Mouse (Mus musculus) intestine, embryonic 14.5 days (tissue): ENCODE measurements at regions not wholly inside any gene's neighbourhood (a gene's known extent, or its start where the extent isn't known, plus 50 kb on each side); places are given as distances from the start of the nearest gene placed in this dataset.

ENCODE experiments used
- ATAC-seq: fragments of 200-750 bp; cut with Nextera tagmentation; replicated peaks from 2 replicates; pipeline ENCODE4 v1.8.0; 2017; ENCODE audit warnings: low read depth, moderate number of reproducible peaks, moderate TSS enrichment, moderate library complexity; ENCODE audit not compliant: low FRiP score, low TSS enrichment
- DNase-seq: peaks from one replicate; pipeline ENCODE4 v3.0.0-alpha.2; 2018; ENCODE audit warnings: low spot score
- H3K27ac ChIP-seq: fragments of 300-500 bp; sonication (generic); 2 replicates; pipeline ENCODE4 v1.5.1; 2014; ENCODE audit warnings: low read depth, mild to moderate bottlenecking, control low read depth
- H3K27me3 ChIP-seq: fragments of 300-500 bp; sonication (generic); replicated peaks from 2 replicates; pipeline ENCODE4 v1.6.1; 2014; ENCODE audit warnings: low read length, control low read depth; ENCODE audit not compliant: control insufficient read depth, insufficient read depth
- H3K36me3 ChIP-seq: fragments of 300-500 bp; sonication (generic); 2 replicates; pipeline ENCODE4 v1.6.1; 2014; ENCODE audit warnings: low read length, control low read depth; ENCODE audit not compliant: control insufficient read depth, insufficient read depth
- H3K4me1 ChIP-seq: fragments of 300-500 bp; sonication (generic); replicated peaks from 2 replicates; pipeline ENCODE4 v1.6.1; 2014; ENCODE audit warnings: low read length, control low read depth, mixed read lengths; ENCODE audit not compliant: control insufficient read depth, insufficient read depth
- H3K4me2 ChIP-seq: fragments of 300-500 bp; sonication (generic); 2 replicates; pipeline ENCODE4 v1.6.1; 2014; ENCODE audit warnings: low read length
- H3K4me3 ChIP-seq: fragments of 300-500 bp; sonication (generic); 2 replicates; pipeline ENCODE4 v1.5.1; 2014; ENCODE audit warnings: low read depth, low read length, control low read depth, mixed read lengths
- H3K9ac ChIP-seq: fragments of 300-500 bp; sonication (generic); 2 replicates; pipeline ENCODE4 v1.6.1; 2014; ENCODE audit warnings: mild to moderate bottlenecking, low read length
- H3K9me3 ChIP-seq: fragments of 300-500 bp; sonication (generic); 2 replicates; pipeline ENCODE4 v1.6.1; 2016; ENCODE audit warnings: low read length, control low read depth; ENCODE audit not compliant: control insufficient read depth
- WGBS: fragments of 180-500 bp; shearing (Covaris S2); extraction: QIAGEN DNeasy Blood & Tissue Kit; methylation state at CpG from one replicate; pipeline ENCODE4 v1.1.7; 2014; 5-methylcytosine and 5-hydroxymethylcytosine counted together

GRCm38 (mm10) chr11:111663269-111663668 lies 597.3 kb downstream of the Kcnj2 start:
- DNase-seq: no peak
- H3K36me3 ChIP-seq: no peaks in the 10 kb centered on the region
- 75% methylated on average over 3 of the region's 3 CpGs for WGBS
- no peaks in the 10 kb centered on the region for H3K9me3 ChIP-seq
- H3K4me3 ChIP-seq: no peak overlapping the region
- no peaks in the 10 kb centered on the region for H3K4me1 ChIP-seq
- H3K27ac ChIP-seq: no peak overlapping the region
- no peak for ATAC-seq
- no peak overlapping the region for H3K9ac ChIP-seq
- H3K27me3 ChIP-seq: no peaks in the 10 kb centered on the region
- no peak overlapping the region for H3K4me2 ChIP-seq

DNA sequence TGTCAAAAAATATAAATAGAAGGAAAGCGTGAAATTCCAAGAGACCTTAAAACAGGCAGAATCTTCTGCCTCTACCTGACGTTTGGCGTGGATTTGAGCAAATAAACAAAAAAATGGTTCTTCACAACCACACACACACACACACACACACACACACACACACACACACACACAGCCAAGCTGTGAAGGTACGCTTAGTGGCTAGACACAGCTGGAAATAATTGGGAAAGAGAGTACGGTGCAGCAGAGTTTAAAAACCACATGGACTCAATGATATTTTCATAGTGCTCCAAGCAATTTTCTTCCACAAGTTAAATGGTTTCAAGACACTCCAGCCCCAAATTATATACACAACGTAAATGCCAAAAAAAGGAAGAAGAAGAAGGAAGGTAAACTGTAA lies 600.4 kb downstream of the Kcnj2 start:
- no peak for DNase-seq
- H3K4me3 ChIP-seq: no peak overlapping the region
- no peak overlapping the region for H3K4me2 ChIP-seq
- no peak overlapping the region for H3K9ac ChIP-seq
- no peaks in the 10 kb centered on the region for H3K27me3 ChIP-seq
- H3K4me1 ChIP-seq: no peaks in the 10 kb centered on the region
- no peak for ATAC-seq
- no peak overlapping the region for H3K27ac ChIP-seq
- no peaks in the 10 kb centered on the region for H3K36me3 ChIP-seq
- H3K9me3 ChIP-seq: no peaks in the 10 kb centered on the region
- WGBS: 80% methylated on average over 6 of the region's 6 CpGs

DNA sequence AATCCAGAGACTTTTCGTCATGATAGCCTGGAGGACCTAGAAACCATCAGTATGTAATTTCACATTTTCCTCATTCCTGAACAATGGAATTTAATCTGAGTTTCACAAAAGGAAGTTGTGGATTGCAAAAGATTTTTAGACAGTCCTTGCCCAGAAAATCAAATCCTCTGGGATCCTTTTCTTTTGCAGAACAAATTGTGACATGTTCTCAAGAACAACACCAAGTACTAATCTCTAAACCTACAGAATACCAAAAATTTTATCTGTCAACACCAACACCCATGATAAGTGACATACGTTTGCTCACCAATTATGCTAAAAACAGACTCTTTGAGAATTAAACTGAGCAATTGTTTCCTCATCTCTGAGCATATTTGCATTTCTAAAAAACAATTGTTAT lies 605.9 kb downstream of the Kcnj2 start:
- Histone ChIP-seq H3K9me3 (no peaks in the 10 kb centered on the region), H3K4me1 (no peaks in the 10 kb centered on the region), H3K27me3 (no peaks in the 10 kb centered on the region), H3K27ac (no peak overlapping the region), H3K4me2 (no peak overlapping the region), H3K4me3 (no peak overlapping the region), H3K36me3 (no peaks in the 10 kb centered on the region), H3K9ac (no peak overlapping the region)
- ATAC-seq (no peak), DNase-seq (no peak)
- 78% methylated on average over 2 of the region's 2 CpGs for WGBS

GRCm38 (mm10) chr11:111675673-111676072 lies 609.7 kb downstream of the Kcnj2 start:
- no peak for DNase-seq
- Histone ChIP-seq H3K4me3 (no peak overlapping the region), H3K27me3 (no peaks in the 10 kb centered on the region), H3K9me3 (no peaks in the 10 kb centered on the region), H3K9ac (no peak overlapping the region), H3K36me3 (no peaks in the 10 kb centered on the region), H3K4me1 (no peaks in the 10 kb centered on the region), H3K4me2 (no peak overlapping the region), H3K27ac (no peak overlapping the region)
- 83% methylated on average over 1 of the region's 1 CpGs for WGBS
- no peak for ATAC-seq

- Histone ChIP-seq H3K9me3 (no peaks in the 10 kb centered on the region), H3K27me3 (no peaks in the 10 kb centered on the region), H3K4me3 (no peak overlapping the region), H3K4me2 (no peak overlapping the region), H3K36me3 (no peaks in the 10 kb centered on the region), H3K9ac (no peak overlapping the region), H3K27ac (no peak overlapping the region), H3K4me1 (no peaks in the 10 kb centered on the region)
- DNase-seq (no peak), ATAC-seq (no peak)
- 90% methylated on average over 7 of the region's 7 CpGs for WGBS
Measured at GRCm38 (mm10) chr11:111682341-111682740, 616.4 kb downstream of the Kcnj2 start.

DNA sequence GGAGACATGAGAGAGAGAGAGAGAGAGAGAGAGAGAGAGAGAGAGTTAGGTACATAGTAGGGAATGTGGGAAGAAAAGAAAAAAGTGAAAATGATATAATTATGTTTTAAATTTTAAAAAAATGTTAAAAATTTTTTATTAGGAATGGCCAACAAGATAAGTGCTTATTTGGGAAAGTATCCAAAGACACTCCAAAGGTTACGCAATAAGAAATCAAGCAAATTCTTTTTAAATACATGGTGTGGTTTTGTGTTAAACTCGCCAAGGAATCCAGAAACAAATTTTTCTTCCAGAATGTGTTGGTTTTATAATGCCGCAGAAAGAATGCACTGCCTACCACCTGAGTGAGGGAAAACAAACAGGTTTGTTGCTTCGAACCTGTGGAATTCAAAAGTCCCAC lies 617.9 kb downstream of the Kcnj2 start:
- H3K27me3 ChIP-seq: no peaks in the 10 kb centered on the region
- WGBS: 90% methylated on average over 4 of the region's 4 CpGs
- no peak for ATAC-seq
- no peaks in the 10 kb centered on the region for H3K9me3 ChIP-seq
- no peak overlapping the region for H3K9ac ChIP-seq
- no peak overlapping the region for H3K4me2 ChIP-seq
- no peak for DNase-seq
- no peak overlapping the region for H3K27ac ChIP-seq
- H3K4me1 ChIP-seq: no peaks in the 10 kb centered on the region
- no peaks in the 10 kb centered on the region for H3K36me3 ChIP-seq
- H3K4me3 ChIP-seq: no peak overlapping the region

DNA sequence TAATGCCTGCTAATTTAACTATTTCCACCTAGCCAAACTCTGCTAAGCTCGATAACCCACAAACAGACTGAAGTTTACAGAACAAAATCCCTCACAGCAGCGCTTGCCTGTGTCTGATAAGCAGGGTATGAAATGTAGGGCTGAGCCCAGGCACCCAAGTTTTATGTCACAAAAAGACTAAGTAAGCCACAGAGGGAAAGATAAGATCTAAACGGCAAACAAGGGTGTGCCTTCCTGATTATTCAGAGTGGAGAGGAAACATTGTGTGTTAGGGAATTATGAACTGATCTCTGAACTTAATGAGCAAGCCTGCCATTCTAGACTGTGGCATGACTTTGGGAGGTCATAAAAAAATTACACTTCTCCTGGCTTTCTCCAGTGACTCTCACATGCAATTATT lies 621.8 kb downstream of the Kcnj2 start:
- DNase-seq (no peak), ATAC-seq (0 out of 2 replicates have a peak, but pooled peaks have one; percentile 19)
- no peaks in the 10 kb centered on the region for H3K9me3 ChIP-seq
- no peaks in the 10 kb centered on the region for H3K27me3 ChIP-seq
- no peak overlapping the region for H3K4me3 ChIP-seq
- no peaks in the 10 kb centered on the region for H3K36me3 ChIP-seq
- H3K4me1 ChIP-seq: no peaks in the 10 kb centered on the region
- H3K9ac ChIP-seq: no peak overlapping the region
- 38% methylated on average over 3 of the region's 3 CpGs for WGBS
- H3K27ac ChIP-seq: no peak overlapping the region
- no peak overlapping the region for H3K4me2 ChIP-seq

GRCm38 (mm10) chr11:111688186-111688860 lies 622.4 kb downstream of the Kcnj2 start:
- Histone ChIP-seq H3K27ac (no peak overlapping the region), H3K4me3 (no peak overlapping the region), H3K9me3 (no peaks in the 10 kb centered on the region), H3K27me3 (no peaks in the 10 kb centered on the region), H3K36me3 (no peaks in the 10 kb centered on the region), H3K4me1 (no peaks in the 10 kb centered on the region), H3K9ac (no peak overlapping the region), H3K4me2 (no peak overlapping the region)
- no peak for ATAC-seq
- DNase-seq: no peak
- WGBS: 67% methylated on average over 6 of the region's 6 CpGs

DNA sequence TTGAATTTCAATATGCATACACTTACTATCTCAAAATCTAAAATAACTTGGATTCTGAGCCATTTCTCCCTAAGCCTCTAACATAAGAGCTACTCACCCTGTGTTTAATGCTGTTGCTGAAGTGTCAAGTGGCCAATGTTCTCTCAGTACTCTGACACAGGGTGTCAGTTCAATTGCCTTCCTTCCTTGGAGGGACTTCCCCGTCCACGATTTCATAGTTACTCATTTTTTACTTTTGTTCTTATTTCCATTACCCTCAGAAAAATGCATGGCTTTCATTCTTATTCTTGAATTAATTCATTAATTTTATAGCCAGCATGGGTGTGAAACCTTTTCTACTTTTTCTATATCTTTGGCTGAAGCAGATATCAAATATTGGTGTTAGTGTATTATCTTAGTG lies 623.9 kb downstream of the Kcnj2 start:
- H3K27ac ChIP-seq: no peak overlapping the region
- H3K9me3 ChIP-seq: no peaks in the 10 kb centered on the region
- H3K9ac ChIP-seq: no peak overlapping the region
- no peaks in the 10 kb centered on the region for H3K27me3 ChIP-seq
- no peak overlapping the region for H3K4me3 ChIP-seq
- H3K36me3 ChIP-seq: no peaks in the 10 kb centered on the region
- no peaks in the 10 kb centered on the region for H3K4me1 ChIP-seq
- no peak for ATAC-seq
- WGBS: 74% methylated on average over 2 of the region's 2 CpGs
- DNase-seq: no peak
- H3K4me2 ChIP-seq: no peak overlapping the region
